In genomic region chr3:95427891-95428238, GRCm38 (mm10) we compare ENCODE assay signal across 10 mouse cellular contexts. TPM values are rescaled to one million over a fixed set of nuclear protein-coding genes. Genes with fewer than 3 reads are reported as not detected.
DNase-seq lines count a peak whose midpoint lies in the region; ATAC-seq and TF ChIP-seq lines count a peak whose summit lies in the region.
"Not testable (repeated sequence)": the region's sequence is repeated elsewhere in the genome, so short reads cannot be mapped to it uniquely, and the experiment has no call there.
"Had no signal": no experiment of that assay in that cellular context is flagged by ENCODE, and none has a peak within 500 bp of the region (broad histone marks: within the 10 kb centered on the region; RNA-seq: fewer than 3 reads in every experiment).

No protein-coding gene starts in this region.

- peak overlapping the region; percentile 38 for H3K4me2 ChIP-seq in forebrain, postnatal 0 days (ENCODE audit: low read depth)
- H3K4me2 ChIP-seq in hindbrain, embryonic 12.5 days (replicated peaks) = peak overlapping the region; percentile 49
- peak overlapping the region; percentile 55 for H3K4me2 ChIP-seq in neural tube, embryonic 12.5 days (replicated peaks)
- peak overlapping the region; percentile 41 for H3K4me2 ChIP-seq in stomach, postnatal 0 days (replicated peaks; ENCODE audit: low read depth)

- not testable (repeated sequence) for H3K27ac ChIP-seq in ES-E14 (ENCODE audit: insufficient read depth, low read depth, low read length, poor library complexity, severe bottlenecking); forebrain, postnatal 0 days (ENCODE audit: low read depth, low read length); hindbrain, embryonic 12.5 days; layer of hippocampus, adult 2 months; neural tube, embryonic 12.5 days; stomach, postnatal 0 days (replicated peaks)

- H3K4me1 ChIP-seq in ES-E14 (ENCODE audit: control insufficient read depth in 2 of 2, insufficient read depth in 2 of 2, low read length in 2 of 2, poor library complexity in 1 of 2); forebrain, postnatal 0 days (ENCODE audit: insufficient read depth); hindbrain, embryonic 12.5 days; lung, adult 2 months (ENCODE audit: control insufficient read depth, insufficient read depth, low read length); neural tube, embryonic 12.5 days; stomach, postnatal 0 days (replicated peaks; ENCODE audit: control insufficient read depth, insufficient read depth): not testable (repeated sequence)

- not testable (repeated sequence) for TF ChIP-seq POLR2A in lung, adult 2 months (IDR thresholded peaks at IDR 0.05; ENCODE audit: borderline replicate concordance, extremely low read depth, low read depth, low read length)

- H3K4me3 ChIP-seq in ES-E14 (ENCODE audit: insufficient read depth in 1 of 2, low read depth in 1 of 2, low read length in 2 of 2, poor library complexity in 1 of 2, severe bottlenecking in 1 of 2) = peak overlapping the region; percentile 60; a peak in 3 of 4 replicates
- H3K4me3 ChIP-seq in forebrain, postnatal 0 days (ENCODE audit: low read depth, low read length) = peak overlapping the region; percentile 25
- peak overlapping the region; percentile 28 for H3K4me3 ChIP-seq in hindbrain, embryonic 12.5 days
- H3K4me3 ChIP-seq in layer of hippocampus, adult 2 months = peak overlapping the region; percentile 49
- peak overlapping the region; percentile 10 for H3K4me3 ChIP-seq in lung, adult 2 months (replicated peaks; ENCODE audit: extremely low read depth, low read depth, low read length)
- peak overlapping the region; percentile 23; the same call in 1 of the 2 replicates for H3K4me3 ChIP-seq in neural tube, embryonic 12.5 days
- peak overlapping the region; percentile 19; the same call in 1 of the 2 replicates for H3K4me3 ChIP-seq in stomach, postnatal 0 days (ENCODE audit: low read depth, low read length)

- not testable (repeated sequence) for DNase-seq in ES-E14 (ENCODE audit: low read depth, low spot score); forebrain, postnatal 0 days; layer of hippocampus, adult 2 months (ENCODE audit: low spot score in 2 of 2); stomach, postnatal 0 days (ENCODE audit: low spot score)
- DNase-seq in embryo, embryonic 10 days (ENCODE audit: low spot score) = peak; percentile 9
- peak; percentile 17 for DNase-seq in lung, adult 2 months

- in situ Hi-C loops in ES-E14 (cut with MboI; ENCODE audit: low sequenced_read_pairs in 2 of 2, unreplicated experiment in 2 of 2) = not testable (repeated sequence)

- ATAC-seq in forebrain, postnatal 0 days = peak; percentile 29; the same call in 1 of the 2 replicates
- not testable (repeated sequence) for ATAC-seq in hindbrain, embryonic 12.5 days (ENCODE audit: low FRiP score); neural tube, embryonic 12.5 days (ENCODE audit: low FRiP score, low read depth); stomach, postnatal 0 days (ENCODE audit: low FRiP score, low TSS enrichment)

- H3K27me3 ChIP-seq in forebrain, postnatal 0 days (ENCODE audit: insufficient read depth, low read length); hindbrain, embryonic 12.5 days; neural tube, embryonic 12.5 days (replicated peaks); stomach, postnatal 0 days (ENCODE audit: control insufficient read depth, insufficient read depth, low read length): not testable (repeated sequence)

- not testable (repeated sequence) for TF ChIP-seq EP300 in stomach, postnatal 0 days (optimal IDR thresholded peaks at IDR 0.05)

- peak overlapping the region; percentile 64 for H3K9ac ChIP-seq in ES-E14 (ENCODE audit: insufficient read depth, low read depth, low read length, poor library complexity, severe bottlenecking)
- H3K9ac ChIP-seq in forebrain, postnatal 0 days; hindbrain, embryonic 12.5 days; neural tube, embryonic 12.5 days; stomach, postnatal 0 days (ENCODE audit: low read length): not testable (repeated sequence)

- not testable (repeated sequence) for H3K9me3 ChIP-seq in ES-E14 (ENCODE audit: control insufficient read depth, insufficient read depth, low read depth, low read length); forebrain, postnatal 0 days (ENCODE audit: low read length); hindbrain, embryonic 12.5 days (replicated peaks); neural tube, embryonic 12.5 days; stomach, postnatal 0 days (ENCODE audit: control insufficient read depth, low read length)

- not testable (repeated sequence) for TF ChIP-seq CTCF in forebrain, postnatal 0 days (IDR thresholded peaks at IDR 0.05; ENCODE audit: low read depth); layer of hippocampus, adult 2 months (conservative IDR thresholded peaks at IDR 0.05); lung, adult 2 months (IDR thresholded peaks at IDR 0.05; ENCODE audit: insufficient read depth, low read length); stomach, postnatal 0 days (IDR thresholded peaks at IDR 0.05; ENCODE audit: low read depth)

- not testable (repeated sequence) for H3K36me3 ChIP-seq in ES-E14 (ENCODE audit: control insufficient read depth, insufficient read depth, low read length, poor library complexity, severe bottlenecking); forebrain, postnatal 0 days (ENCODE audit: insufficient read depth); hindbrain, embryonic 12.5 days; neural tube, embryonic 12.5 days; stomach, postnatal 0 days (ENCODE audit: control insufficient read depth, insufficient read depth, low read length)

- 21% methylated on average over 13 of the region's 21 CpGs for WGBS in forebrain, postnatal 0 days
- WGBS in hindbrain, embryonic 12.5 days = 27% methylated on average over 15 of the region's 21 CpGs
- 19% methylated on average over 16 of the region's 21 CpGs for WGBS in lung, adult 2 months
- 28% methylated on average over 16 of the region's 21 CpGs for WGBS in neural tube, embryonic 12.5 days
- WGBS in stomach, postnatal 0 days = 34% methylated on average over 8 of the region's 21 CpGs

RNA-seq across cellular contexts. Expression of gene Arnt, which starts 6.3 kb away (rescaled TPM):
- total RNA-seq in ES-E14 (2012; rRNA removed) = 25.1 and 28.8 TPM in 2 replicates
- 14.2 and 14.7 TPM in 2 replicates for total RNA-seq in forebrain, postnatal 0 days (2014; rRNA removed)
- 4.0 and 7.8 TPM in 2 replicates for polyA plus RNA-seq in forebrain, postnatal 0 days (2015; fragmentation: Nextera tagmentation; extraction: Ambion mirVana)
- 34.3 and 37.7 TPM in 2 replicates for polyA plus RNA-seq in hindbrain, embryonic 12.5 days (2016; fragmentation: Nextera tagmentation; extraction: Ambion mirVana)
- 10 to 100 TPM; 36.0 to 45.1 TPM for total RNA-seq in layer of hippocampus, adult 2 months (2021)
- polyA plus RNA-seq in lung, adult 2 months (2012; rRNA removed) = 35.5 and 38.1 TPM in 2 replicates
- polyA plus RNA-seq in neural tube, embryonic 12.5 days (2016; fragmentation: Nextera tagmentation; extraction: Ambion mirVana) = 28.9 and 33.2 TPM in 2 replicates
- 14.2 and 15.3 TPM in 2 replicates for polyA plus RNA-seq in stomach, postnatal 0 days (2015; fragmentation: Nextera tagmentation; extraction: Ambion mirVana)

RNA-seq across cellular contexts. Expression of gene 4930558C23Rik, which starts 25.2 kb away (rescaled TPM):
- total RNA-seq in ES-E14 (2012; rRNA removed) = 0.31 TPM in 1 of 2 replicates, not detected in the other
- not detected in 2 replicates for total RNA-seq in forebrain, postnatal 0 days (2014; rRNA removed)
- polyA plus RNA-seq in forebrain, postnatal 0 days (2015; fragmentation: Nextera tagmentation; extraction: Ambion mirVana) = not detected in 2 replicates
- polyA plus RNA-seq in hindbrain, embryonic 12.5 days (2016; fragmentation: Nextera tagmentation; extraction: Ambion mirVana) = not detected in 2 replicates
- not detected for total RNA-seq in layer of hippocampus, adult 2 months (2021)
- polyA plus RNA-seq in lung, adult 2 months (2012; rRNA removed) = 0.30 TPM in 1 of 2 replicates, not detected in the other
- polyA plus RNA-seq in neural tube, embryonic 12.5 days (2016; fragmentation: Nextera tagmentation; extraction: Ambion mirVana) = not detected in 2 replicates
- 0.13 and 0.15 TPM in 2 replicates for polyA plus RNA-seq in stomach, postnatal 0 days (2015; fragmentation: Nextera tagmentation; extraction: Ambion mirVana)
- total RNA-seq: gastrocnemius, postnatal 4 days; layer of hippocampus, adult 18-20 months had no signal

Comparison
In these comparisons a context has a peak if more than half of its experiments do, and no peak if none do; other contexts are left out.
1. H3K4me3 ChIP-seq: peak in every context shown above with its lines; median percentile 60 in ES-E14; 49 in layer of hippocampus, adult 2 months; 28 in hindbrain, embryonic 12.5 days; 25 in forebrain, postnatal 0 days; 23 in neural tube, embryonic 12.5 days; 19 in stomach, postnatal 0 days; 10 in lung, adult 2 months.